Mouse (Mus musculus): ENCODE measurements around the gene Ykt6.

Gene Ykt6

DNA sequence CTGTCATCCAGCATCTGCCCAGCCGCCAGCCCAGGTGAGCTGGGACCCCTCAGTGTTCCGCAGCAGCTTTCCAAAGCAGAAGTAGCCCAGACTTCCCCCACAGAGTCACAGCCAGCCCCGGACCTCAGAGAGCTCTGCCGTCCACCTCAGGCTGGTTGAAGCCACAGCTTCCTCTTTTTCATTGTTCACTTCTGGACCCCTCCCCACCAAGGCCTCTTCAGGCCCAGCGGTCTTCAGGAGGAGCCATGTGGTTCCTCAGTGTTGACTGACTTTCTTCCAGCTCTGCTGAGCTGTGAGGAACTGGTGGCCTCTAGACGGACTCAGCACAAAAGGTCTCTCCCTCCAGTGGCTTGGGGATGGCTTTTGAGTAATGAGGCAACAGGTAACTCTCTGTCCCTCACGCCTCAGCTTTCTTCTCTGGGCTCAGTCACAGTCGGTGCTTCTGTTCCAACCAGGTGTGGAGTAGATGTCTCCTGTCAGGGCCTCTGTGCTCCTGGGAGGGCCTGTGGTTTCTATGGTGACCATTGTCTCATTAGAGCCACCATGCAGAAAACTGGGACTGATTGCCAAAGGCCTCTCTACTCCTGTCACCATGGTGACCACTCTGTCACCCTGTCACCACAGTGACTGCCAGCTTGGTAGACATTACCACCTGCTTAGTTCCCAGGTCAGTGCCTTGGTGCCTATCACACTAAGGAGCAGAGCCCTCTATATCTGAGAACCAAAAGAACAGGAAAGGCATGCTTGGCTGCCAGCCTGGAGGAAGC, 5.7 kb upstream of the Ykt6 start, which contains the start of gene Gck:
Gene Gck (minus strand): TSS at position 496 of the 767 bp plus-strand sequence.
- peak; percentile 90 for DNase-seq

DNA sequence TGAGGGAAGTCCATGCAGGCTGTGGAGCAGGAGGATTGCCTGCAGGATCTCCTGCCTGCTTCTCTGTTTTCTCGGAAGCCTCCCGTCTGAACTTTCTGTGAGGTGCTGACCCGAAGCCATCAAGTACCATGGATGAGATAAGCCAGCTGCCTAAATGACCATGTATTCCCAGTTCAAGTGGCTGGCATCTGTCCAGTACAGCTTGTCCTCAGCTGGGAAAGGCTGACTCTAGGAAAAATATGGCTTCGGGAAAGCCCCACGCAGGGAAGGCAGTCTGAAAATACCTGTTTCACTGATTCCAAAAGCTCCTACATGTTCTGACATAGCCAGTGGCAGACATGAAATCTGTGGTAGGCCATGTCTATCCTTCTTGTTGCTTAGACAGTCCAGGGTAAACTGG, 3.0 kb upstream of the Ykt6 start:
- DNase-seq = peak; percentile 96

GRCm38 (mm10) chr11:5953130-5953765, 2.2 kb upstream of the Ykt6 start:
- peak; percentile 81 for DNase-seq

GRCm38 (mm10) chr11:5954435-5954834, 1.1 kb upstream of the Ykt6 start:
- no peak for DNase-seq

DNA sequence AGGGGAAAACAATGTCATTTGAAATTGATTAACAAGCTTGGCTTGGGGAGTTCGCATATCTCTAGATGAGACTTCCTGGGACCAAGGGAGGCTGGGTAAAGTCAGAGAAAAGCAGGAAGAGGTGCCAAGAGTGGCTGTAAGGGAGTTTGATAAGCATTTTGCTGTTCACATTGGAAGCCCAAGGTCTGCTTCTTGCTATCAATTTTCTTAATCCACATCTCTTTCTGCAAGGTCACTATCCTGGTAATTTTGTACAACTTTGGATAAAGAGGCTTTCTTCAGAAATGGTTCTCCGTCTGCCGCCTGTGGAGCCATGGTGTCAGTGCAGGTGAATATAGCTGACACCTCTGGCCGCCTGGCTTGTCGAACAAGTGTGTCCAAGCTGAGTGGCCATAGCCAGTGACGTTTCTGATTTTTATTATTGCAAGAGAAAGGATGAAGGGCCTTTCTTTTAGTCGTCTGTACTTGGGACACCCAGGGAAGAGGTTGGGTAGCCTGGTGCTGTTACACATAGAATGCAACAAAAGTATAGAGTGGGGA, 458 bp upstream of the Ykt6 start:
- no peak for DNase-seq

- DNase-seq = no peak
These were observed 4.6 kb downstream of the Ykt6 start for GRCm38 (mm10) chr11:5960051-5960450.

- no peak for DNase-seq
These were observed 10.4 kb downstream of the Ykt6 start for GRCm38 (mm10) chr11:5965865-5966264.

GRCm38 (mm10) chr11:5966751-5967150, 11.3 kb downstream of the Ykt6 start:
- DNase-seq = no peak

- no peak for DNase-seq
These were observed 12.7 kb downstream of the Ykt6 start for GRCm38 (mm10) chr11:5968223-5968622.

GRCm38 (mm10) chr11:5971202-5971601, 15.7 kb downstream of the Ykt6 start:
- DNase-seq = peak; percentile 88

- no peak for DNase-seq
These were observed 17.7 kb downstream of the Ykt6 start for GRCm38 (mm10) chr11:5973151-5973550.

- no peak for DNase-seq
These were observed 18.6 kb downstream of the Ykt6 start for GRCm38 (mm10) chr11:5974053-5974452.

DNA sequence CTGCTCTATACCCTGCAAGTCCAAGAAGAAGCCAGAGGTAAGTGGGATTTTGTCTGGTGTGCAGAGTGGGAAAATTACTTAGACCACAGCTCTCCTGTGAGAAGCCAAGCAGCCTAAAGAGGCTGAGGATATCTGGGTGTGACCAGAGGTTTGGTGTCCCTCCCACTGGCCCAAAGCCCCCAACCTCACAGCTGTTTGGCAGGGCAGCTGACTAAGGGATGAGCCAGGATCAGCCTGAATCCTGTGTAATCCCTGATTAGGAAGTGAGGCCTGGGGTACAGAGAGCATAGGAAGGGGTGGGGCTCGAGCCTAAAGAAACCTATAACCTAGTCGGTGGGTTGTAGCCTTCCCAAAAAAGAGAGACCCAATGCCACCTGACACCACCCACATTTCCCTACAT, 19.6 kb downstream of the Ykt6 start:
- no peak for DNase-seq

DNA sequence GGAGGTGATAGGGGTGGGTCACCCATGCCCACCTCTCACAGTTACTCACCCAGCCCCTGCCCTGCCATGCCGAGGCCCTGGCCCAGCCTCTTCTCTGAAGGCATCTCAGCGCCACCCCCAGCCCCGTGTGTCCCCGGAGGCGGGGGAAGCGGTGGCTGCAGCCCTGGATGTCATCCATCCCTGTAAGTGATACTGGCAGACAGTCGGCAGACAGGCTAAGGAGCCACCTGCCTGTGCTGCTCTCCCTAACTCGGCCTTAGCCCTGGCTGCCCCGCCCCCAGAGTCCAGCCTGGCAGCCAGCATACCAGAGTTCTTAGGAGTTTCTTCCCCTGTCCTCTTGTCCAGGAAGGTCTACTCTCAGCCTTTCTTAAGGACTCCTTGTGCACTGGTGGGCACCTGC, 20.6 kb downstream of the Ykt6 start:
- no peak for DNase-seq

- no peak for DNase-seq
These were observed 23.6 kb downstream of the Ykt6 start for GRCm38 (mm10) chr11:5979088-5979487.

DNA sequence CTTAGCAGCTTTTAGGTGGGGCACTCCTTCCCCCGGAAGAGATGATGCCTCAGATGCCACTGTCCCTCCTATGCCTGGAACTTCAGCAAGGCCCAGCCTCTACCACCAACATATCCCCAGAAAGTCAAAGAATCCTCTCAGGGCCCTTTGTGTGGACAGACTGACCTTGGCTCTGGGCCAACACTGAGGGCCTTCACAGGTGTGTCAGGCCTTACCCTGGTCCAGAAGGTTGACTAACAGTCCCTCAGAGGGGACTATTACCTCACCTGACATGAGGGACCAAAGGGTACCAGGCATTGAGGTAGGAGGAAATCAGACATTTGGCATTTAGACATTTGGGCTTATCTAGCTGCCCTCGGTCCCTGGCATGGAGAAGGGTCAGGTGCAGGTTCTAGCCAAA, 24.6 kb downstream of the Ykt6 start:
- DNase-seq = no peak

DNA sequence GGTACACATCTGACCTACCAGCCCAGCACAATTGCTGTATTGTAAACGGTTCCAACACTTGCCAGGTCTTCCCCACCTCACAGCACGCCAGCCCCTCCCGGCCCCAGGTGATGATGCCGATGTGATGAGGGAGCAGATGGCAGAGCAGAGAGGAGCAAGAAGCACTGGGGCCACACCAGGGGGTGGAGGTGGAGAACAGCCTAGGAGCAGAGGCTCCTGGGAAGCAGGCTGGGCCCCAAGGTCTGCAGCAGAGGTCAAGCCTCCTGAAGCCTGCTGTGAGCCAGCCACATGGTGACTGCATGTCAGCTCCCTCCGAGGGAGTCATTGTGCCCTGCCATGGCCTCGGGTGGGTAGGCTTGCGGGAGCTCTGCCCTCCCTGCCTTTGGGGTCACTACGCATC, 25.1 kb downstream of the Ykt6 start:
- no peak for DNase-seq

DNA sequence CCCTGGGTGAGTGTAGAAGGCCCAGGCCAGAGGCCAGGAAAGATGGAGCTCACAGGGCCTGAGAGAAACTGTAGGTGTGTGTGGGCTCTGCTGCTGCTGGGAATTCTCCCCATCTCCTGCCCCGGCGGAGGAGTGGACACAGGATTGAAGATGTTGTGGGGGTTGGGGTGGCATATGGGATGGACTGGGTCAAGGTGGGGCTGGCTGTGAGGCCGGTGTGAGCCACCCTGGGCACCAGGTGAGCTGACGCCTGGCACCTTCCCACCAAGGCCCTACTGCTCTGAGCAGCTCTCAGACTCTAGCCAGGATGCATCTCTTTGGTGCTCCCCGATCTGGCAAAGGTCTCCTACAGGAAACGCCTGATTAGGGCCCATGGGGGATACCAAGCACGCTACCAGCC, 25.8 kb downstream of the Ykt6 start:
- no peak for DNase-seq

DNA sequence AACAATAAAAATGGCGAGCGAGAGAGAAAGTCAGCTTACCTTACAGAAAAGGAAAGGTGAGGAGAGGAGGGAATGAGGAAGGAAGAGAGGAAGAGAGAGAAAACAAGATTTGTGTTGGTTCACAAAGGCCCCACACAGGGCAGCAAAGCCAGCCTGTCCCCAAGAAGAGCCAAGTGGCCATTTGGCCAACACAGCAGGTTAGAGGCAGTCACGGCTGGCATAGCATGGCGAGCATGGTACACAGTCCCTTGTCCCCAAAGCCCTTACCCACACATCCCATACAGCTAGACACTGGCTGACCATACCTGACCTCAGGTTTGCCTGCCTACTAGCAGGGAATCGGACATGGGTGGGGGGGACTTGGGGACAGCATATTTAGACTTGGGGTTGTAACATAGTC, 28.1 kb downstream of the Ykt6 start:
- no peak for DNase-seq

DNA sequence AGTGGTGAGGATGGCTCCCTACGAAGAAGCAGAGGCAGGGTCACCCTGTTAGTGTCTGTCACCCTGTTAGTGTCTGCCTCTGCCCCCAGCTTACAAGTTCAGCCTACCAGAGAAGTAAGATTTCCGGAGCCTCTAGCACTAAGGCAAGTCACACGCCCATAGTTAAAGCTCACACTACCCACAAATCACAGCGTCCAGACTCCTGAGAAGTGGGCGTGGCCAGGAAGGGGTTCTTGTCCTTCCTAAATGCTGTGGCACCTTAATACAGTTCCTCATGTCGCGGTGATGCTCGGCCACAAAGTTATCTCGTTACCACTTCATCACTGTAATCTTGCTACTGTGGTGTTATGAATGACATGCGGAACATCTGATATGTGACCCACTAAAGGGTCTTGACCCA, 32.6 kb downstream of the Ykt6 start:
- no peak for DNase-seq

DNA sequence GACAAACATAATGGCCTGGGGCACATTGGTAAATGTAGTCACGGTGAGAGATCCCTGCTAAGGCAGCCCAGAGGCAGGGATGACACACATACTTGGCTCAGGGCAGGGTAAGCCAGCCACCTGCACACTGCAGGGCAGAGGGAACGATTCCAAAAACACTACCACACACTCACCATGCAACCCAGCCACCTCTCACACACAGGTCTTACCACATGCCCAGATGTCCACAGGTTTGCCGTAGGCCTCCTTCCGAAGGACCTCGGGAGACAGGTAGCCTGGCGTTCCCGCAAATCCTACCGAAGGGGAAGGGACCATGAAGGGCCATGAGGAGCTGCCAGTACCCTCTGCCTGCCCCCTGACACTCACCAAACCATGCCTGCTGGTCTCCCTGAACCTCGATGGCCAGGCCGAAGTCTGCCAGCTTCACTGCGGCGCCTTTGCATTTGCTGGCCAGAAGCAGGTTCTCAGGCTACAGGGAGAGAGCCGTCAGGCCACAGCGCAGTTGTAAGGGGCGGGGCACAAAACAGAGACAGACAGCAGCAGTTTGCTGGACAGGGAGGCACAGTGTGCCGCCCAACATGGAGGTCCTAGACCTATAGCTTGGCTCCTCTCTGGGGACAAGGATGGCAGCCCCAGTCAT, 34.6 kb downstream of the Ykt6 start:
- DNase-seq = no peak

GRCm38 (mm10) chr11:5990910-5991309, 35.4 kb downstream of the Ykt6 start:
- DNase-seq = no peak

DNA sequence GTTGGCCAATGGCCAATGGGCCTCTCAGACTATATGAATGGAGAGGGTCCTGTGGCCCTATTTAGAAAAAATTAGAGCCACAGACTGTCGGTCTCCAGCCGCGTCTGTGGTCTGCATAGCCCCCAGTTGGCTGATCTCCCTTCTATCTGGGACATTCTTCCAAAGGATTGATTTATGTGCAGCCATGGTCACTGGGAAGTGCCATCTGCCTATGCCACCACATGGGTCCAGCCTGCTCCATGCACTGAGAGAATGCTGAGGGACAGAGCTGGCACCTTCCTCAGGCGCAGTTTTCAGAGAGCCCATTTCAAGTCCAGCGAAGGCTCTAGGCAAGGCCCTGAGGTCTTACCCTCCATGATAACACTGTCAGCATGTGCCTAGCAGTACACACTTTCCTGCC, 38.7 kb downstream of the Ykt6 start:
- DNase-seq = no peak

DNA sequence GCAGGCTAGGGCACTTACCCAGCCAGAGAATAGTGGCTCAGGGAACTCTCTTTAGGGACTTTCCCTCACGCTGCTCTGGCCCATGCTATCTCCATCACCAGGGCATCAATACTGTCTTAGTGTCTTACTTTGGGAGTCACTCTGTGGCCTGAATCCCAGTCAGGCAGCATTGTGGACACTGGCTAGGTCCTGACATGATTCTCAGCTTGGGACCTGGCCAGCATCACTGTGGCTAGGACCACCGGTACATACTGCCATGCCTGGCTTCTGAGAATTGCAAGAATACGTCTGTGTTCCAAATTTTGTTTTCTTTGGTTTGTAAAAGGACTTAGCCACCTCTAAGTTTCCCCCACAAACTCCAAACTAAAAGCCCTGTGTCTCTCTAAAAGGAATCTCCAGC, 39.4 kb downstream of the Ykt6 start:
- DNase-seq = no peak
